Mouse (Mus musculus) C2C12 (cell line): ENCODE data around the gene Ush2a.

Experiments used
- CEBPB ChIP-seq: IDR thresholded peaks from one replicate; pipeline ENCODE4 v1.6.1; 2011; ENCODE audit warnings: low read depth, mild to moderate bottlenecking, control low read depth, moderate library complexity
- CTCF ChIP-seq: IDR thresholded peaks from one replicate; pipeline ENCODE4 v1.5.1; 2011; ENCODE audit not compliant: control insufficient read depth, insufficient read depth, insufficient read length
- MYOD1 ChIP-seq: IDR thresholded peaks from one replicate; pipeline ENCODE4 v1.6.1; 2011; ENCODE audit warnings: low read depth; ENCODE audit not compliant: control insufficient read depth, insufficient read length

- no peak for TF ChIP-seq CTCF
- no peak for TF ChIP-seq MYOD1
- no peak for TF ChIP-seq CEBPB
These were observed 411.0 kb downstream of the Ush2a start for GRCm38 (mm10) chr1:188672871-188673270.
